Mouse (Mus musculus): ENCODE results near the gene Cd27. TPM values are rescaled to one million over a fixed set of nuclear protein-coding genes. Genes with fewer than 3 reads are reported as not detected.
A peak's percentile ranks its signal among the peaks of the same experiment; 100 is the strongest.

Cd27 gene
- polyA plus RNA-seq, 1 experiment from 2014 or later = 1.1 TPM

DNA sequence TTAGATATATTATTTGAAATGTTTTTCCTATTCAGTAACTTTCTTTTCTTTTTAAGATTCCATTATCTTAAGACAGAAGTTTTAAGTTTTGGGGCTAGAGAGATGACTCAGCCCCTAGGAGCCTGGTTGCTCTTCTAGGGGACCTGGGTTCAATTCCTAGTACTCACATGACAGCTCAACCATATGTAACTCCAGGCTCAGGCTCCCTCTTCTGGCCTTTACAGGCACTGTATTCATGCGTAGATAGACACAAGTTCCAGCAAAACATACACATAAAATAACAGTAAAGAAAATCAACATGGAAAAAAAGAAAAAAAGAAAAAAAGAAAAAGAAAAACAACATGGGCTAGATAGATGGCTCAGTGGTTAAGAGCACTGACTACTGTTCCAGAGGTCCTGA, 26.4 kb downstream of the Cd27 start:
- Histone ChIP-seq H3K36me3 (ENCODE audit: control insufficient read depth, insufficient read depth, low read length) (no peaks in the 10 kb centered on the region), H3K9ac (ENCODE audit: low read depth, low read length) (no peak overlapping the region), H3K27ac (ENCODE audit: low read depth, low read length) (no peak overlapping the region), H3K4me3 (ENCODE audit: low read length) (no peak overlapping the region), H3K27me3 (replicated peaks; ENCODE audit: control insufficient read depth, insufficient read depth, low read length) (peaks cover 5% of the 10 kb centered on the region), H3K4me2 (ENCODE audit: low read length) (no peak overlapping the region), H3K4me1 (ENCODE audit: control insufficient read depth, insufficient read depth, low read depth, low read length) (no peaks in the 10 kb centered on the region), H3K9me3 (ENCODE audit: control insufficient read depth, low read length) (no peaks in the 10 kb centered on the region)
- ATAC-seq = no peak
- WGBS = 82% methylated on average over 1 of the region's 1 CpGs

DNA sequence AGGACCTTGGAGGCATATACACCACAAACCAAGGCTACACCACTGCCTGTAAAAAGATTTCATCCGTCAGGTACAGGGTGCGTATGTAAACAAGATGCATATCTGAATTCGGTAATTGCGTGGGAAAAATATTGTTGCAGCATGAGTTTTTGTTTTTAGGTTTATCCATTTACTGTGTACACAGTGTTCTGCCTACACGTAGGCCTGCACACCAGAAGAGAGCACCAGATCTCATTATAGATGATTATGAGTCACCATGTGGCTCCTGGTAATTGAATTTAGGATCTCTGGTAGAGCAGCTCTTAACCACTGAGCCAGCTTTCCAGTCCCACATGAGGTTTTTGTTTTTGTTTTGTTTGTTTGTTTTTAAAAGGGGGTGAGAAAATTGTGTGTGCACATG, 39.6 kb downstream of the Cd27 start:
- Histone ChIP-seq H3K9ac (ENCODE audit: low read depth, low read length) (no peak overlapping the region), H3K4me2 (ENCODE audit: low read length) (no peak overlapping the region), H3K27me3 (replicated peaks; ENCODE audit: control insufficient read depth, insufficient read depth, low read length) (no peaks in the 10 kb centered on the region), H3K4me3 (ENCODE audit: low read length) (no peak overlapping the region), H3K4me1 (ENCODE audit: control insufficient read depth, insufficient read depth, low read depth, low read length) (peaks cover 8% of the 10 kb centered on the region), H3K27ac (ENCODE audit: low read depth, low read length) (no peak overlapping the region), H3K9me3 (ENCODE audit: control insufficient read depth, low read length) (no peaks in the 10 kb centered on the region), H3K36me3 (ENCODE audit: control insufficient read depth, insufficient read depth, low read length) (peaks cover 9% of the 10 kb centered on the region; the same call in 1 of the 2 replicates)
- ATAC-seq = no peak
- 82% methylated on average over 5 of the region's 5 CpGs for WGBS

DNA sequence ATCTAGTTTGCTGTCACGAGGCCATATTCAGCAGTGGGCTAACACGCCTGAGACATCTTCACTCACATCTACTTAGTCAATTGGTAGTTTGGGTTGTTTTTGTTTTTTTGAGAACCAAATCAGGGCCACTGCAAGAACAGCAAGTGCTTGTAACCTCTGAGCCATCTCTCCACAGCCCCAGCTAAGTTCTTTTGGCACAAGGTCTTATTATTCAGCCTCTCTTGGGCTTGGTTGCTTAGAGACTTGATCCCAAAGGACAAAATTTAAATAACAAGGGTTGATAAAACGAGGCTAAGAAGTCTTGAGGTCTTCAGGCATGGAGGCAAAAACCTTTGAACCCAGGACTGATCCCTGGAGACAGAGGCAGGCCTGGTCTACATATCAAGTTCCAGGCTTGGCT, 40.5 kb downstream of the Cd27 start:
- Histone ChIP-seq H3K4me2 (ENCODE audit: low read length) (no peak overlapping the region), H3K27ac (ENCODE audit: low read depth, low read length) (no peak overlapping the region), H3K4me3 (ENCODE audit: low read length) (no peak overlapping the region), H3K9ac (ENCODE audit: low read depth, low read length) (no peak overlapping the region), H3K4me1 (ENCODE audit: control insufficient read depth, insufficient read depth, low read depth, low read length) (peaks cover 8% of the 10 kb centered on the region), H3K9me3 (ENCODE audit: control insufficient read depth, low read length) (no peaks in the 10 kb centered on the region), H3K36me3 (ENCODE audit: control insufficient read depth, insufficient read depth, low read length) (peaks cover 9% of the 10 kb centered on the region; the same call in 1 of the 2 replicates), H3K27me3 (replicated peaks; ENCODE audit: control insufficient read depth, insufficient read depth, low read length) (no peaks in the 10 kb centered on the region)
- 32% methylated on average over 3 of the region's 3 CpGs for WGBS
- ATAC-seq = no peak

DNA sequence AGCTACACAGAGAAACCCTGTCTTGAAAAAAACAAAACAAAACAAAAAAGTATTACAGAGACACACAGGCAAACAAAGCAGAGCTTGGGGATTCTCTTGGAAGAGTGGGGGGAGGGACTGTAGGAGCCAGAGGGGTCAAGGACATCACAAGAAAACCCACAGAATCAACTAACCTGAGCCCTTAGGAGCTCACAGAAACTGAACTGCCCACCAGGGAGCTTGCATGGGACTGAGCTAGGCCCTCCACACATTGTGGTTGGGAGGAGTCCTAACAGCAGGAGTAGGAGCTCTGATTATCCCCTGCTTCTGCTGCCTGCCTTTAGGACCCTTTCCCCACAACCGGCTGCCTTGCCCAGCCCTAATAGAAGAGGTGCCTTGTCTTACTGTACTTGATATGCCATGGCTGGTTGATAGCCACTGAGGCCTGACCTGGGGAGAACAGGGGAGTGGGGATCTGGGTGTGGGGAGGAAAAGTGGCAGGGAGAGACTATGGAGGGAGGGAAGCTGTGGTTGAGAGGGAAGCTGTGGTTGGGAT, 41.2 kb downstream of the Cd27 start:
- no peak overlapping the region for H3K27ac ChIP-seq (ENCODE audit: low read depth, low read length)
- WGBS = 35% methylated on average over 1 of the region's 1 CpGs
- H3K27me3 ChIP-seq (replicated peaks; ENCODE audit: control insufficient read depth, insufficient read depth, low read length) = no peaks in the 10 kb centered on the region
- H3K36me3 ChIP-seq (ENCODE audit: control insufficient read depth, insufficient read depth, low read length) = peaks cover 9% of the 10 kb centered on the region; the same call in 1 of the 2 replicates
- peaks cover 8% of the 10 kb centered on the region for H3K4me1 ChIP-seq (ENCODE audit: control insufficient read depth, insufficient read depth, low read depth, low read length)
- no peak overlapping the region for H3K4me2 ChIP-seq (ENCODE audit: low read length)
- no peaks in the 10 kb centered on the region for H3K9me3 ChIP-seq (ENCODE audit: control insufficient read depth, low read length)
- no peak overlapping the region for H3K4me3 ChIP-seq (ENCODE audit: low read length)
- no peak for ATAC-seq
- no peak overlapping the region for H3K9ac ChIP-seq (ENCODE audit: low read depth, low read length)

DNA sequence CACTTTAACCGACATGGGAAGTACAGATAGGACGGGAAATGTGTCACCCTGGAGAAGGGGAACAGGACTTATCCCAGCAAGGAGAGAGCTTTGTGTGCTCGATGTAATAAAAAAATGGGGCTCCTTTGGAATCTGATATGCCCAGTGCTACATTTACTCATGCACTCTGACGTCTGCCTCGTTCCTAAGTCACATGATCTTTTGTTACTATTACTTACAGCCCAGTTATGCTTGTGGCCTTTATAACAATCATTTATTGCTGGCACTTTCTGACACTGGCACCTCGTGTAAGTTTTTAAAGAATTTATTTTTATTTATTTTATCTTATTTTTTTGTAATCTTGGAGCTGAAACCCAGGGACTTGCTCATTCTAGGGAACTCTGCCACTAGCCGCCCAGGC, 43.4 kb downstream of the Cd27 start:
- Histone ChIP-seq H3K36me3 (ENCODE audit: control insufficient read depth, insufficient read depth, low read length) (peaks cover 9% of the 10 kb centered on the region; the same call in 1 of the 2 replicates), H3K4me3 (ENCODE audit: low read length) (no peak overlapping the region), H3K4me1 (ENCODE audit: control insufficient read depth, insufficient read depth, low read depth, low read length) (peaks cover 8% of the 10 kb centered on the region), H3K9ac (ENCODE audit: low read depth, low read length) (no peak overlapping the region), H3K4me2 (ENCODE audit: low read length) (no peak overlapping the region; the same call in 1 of the 2 replicates), H3K27me3 (replicated peaks; ENCODE audit: control insufficient read depth, insufficient read depth, low read length) (no peaks in the 10 kb centered on the region), H3K27ac (ENCODE audit: low read depth, low read length) (no peak overlapping the region), H3K9me3 (ENCODE audit: control insufficient read depth, low read length) (no peaks in the 10 kb centered on the region)
- no peak for ATAC-seq
- WGBS = 80% methylated on average over 7 of the region's 7 CpGs

DNA sequence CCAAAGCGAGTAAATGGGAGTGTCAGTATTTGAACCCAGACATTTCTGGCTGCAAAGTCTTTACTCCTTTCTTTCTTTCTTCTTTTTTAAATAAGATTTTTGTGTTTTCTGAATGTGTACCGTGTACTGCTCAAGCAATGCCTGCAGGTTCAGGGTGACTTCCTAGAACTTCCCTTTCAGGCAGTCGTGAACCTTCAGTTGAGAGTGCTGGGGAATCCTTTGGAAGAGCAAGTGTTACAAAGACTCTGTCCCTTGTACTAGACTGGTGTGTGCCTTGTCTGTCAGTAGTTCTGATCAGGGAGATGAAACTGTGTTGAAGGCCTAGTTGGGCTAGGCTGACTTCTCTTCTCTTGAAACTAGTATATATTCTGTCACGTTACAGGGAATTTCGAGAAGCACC, 44.0 kb downstream of the Cd27 start:
- Histone ChIP-seq H3K27ac (ENCODE audit: low read depth, low read length) (no peak overlapping the region; the same call in 1 of the 2 replicates), H3K4me1 (ENCODE audit: control insufficient read depth, insufficient read depth, low read depth, low read length) (peaks cover 8% of the 10 kb centered on the region), H3K36me3 (ENCODE audit: control insufficient read depth, insufficient read depth, low read length) (peaks cover 9% of the 10 kb centered on the region; the same call in 1 of the 2 replicates), H3K9ac (ENCODE audit: low read depth, low read length) (peak overlapping the region; percentile 67), H3K27me3 (replicated peaks; ENCODE audit: control insufficient read depth, insufficient read depth, low read length) (no peaks in the 10 kb centered on the region), H3K9me3 (ENCODE audit: control insufficient read depth, low read length) (no peaks in the 10 kb centered on the region), H3K4me2 (ENCODE audit: low read length) (peak overlapping the region; percentile 88), H3K4me3 (ENCODE audit: low read length) (peak overlapping the region; percentile 73)
- ATAC-seq = no peak
- WGBS = 43% methylated on average over 5 of the region's 5 CpGs

DNA sequence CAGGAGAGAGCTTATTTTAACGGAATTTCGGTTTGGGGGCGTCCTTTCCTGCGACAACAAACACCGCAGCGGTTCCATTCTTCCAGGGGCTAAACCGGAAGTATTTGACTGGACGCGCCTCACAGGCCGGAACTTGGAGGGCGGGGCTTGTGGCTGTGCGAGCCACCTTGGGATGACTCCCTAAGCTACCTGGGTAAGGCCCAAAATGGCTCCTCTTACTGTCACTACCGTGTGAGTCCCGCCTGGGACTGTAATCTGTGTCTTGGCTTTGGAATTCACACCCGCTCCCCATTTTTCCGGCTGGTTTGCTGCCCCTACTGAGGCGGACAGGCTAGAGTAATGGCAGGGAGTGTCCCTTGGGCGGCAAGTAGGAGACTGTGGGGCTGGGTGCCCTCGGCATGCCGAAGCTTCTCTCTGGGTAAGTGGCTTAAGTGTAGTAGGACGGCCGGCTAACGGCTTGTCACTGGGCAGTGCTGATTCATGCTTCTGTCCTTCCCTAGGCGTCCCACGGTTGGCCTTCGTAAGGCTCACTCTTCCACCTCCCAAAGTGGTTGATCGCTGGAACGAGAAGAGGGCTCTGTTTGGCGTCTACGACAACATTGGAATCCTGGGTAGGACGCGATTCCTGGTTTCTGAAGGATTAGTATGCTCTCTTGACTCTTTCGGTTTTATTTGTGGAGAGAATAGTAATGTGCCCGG, 44.6 kb downstream of the Cd27 start:
- Histone ChIP-seq H3K9ac (ENCODE audit: low read depth, low read length) (peak overlapping the region; percentile 67), H3K9me3 (ENCODE audit: control insufficient read depth, low read length) (no peaks in the 10 kb centered on the region), H3K4me3 (ENCODE audit: low read length) (peak overlapping the region; percentile 73), H3K4me2 (ENCODE audit: low read length) (peak overlapping the region; percentile 88), H3K4me1 (ENCODE audit: control insufficient read depth, insufficient read depth, low read depth, low read length) (peaks cover 8% of the 10 kb centered on the region), H3K27me3 (replicated peaks; ENCODE audit: control insufficient read depth, insufficient read depth, low read length) (no peaks in the 10 kb centered on the region), H3K27ac (ENCODE audit: low read depth, low read length) (peak overlapping the region; percentile 99), H3K36me3 (ENCODE audit: control insufficient read depth, insufficient read depth, low read length) (peaks cover 14% of the 10 kb centered on the region)
- under 1% methylated on average over 34 of the region's 34 CpGs for WGBS
- peak; percentile 94 for ATAC-seq

DNA sequence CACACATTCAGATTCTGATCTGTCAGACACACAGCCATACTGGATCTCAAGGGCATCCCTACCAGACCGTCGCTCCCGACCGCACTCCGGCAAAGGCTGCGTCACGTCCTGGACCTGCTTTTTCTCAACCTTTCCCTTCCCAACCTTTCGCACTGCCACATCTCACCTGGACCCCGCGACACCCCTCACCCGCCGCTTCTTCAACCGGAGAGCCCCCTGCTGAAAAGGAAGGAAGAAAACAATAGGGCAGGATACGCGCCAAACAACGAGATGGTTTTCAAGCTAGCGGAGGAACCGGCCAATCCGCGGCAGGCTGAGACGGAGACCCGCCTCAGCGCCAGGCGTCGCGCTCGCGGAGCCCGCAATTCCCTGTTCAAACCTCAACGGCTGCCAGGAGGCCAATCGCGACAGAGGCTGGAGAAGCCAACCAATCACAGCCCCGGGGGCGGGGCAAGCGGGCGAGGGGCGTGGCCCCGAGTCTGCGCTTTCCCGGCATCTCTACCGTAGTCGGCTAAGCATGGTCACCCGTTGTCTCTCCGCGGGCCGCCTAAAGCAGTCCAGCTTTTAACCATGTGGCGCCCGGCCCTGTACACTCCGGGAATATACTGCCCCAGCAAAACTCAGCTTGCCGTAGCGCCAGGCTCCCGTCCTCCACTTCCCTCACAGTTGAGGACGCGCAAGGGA, 45.3 kb downstream of the Cd27 start, which contains the start of the genes Ncapd2 and Mrpl51:
TSS of gene Ncapd2 (minus strand) at position 370 of the 684 bp plus-strand sequence.
TSS of gene Mrpl51 (plus strand) at position 470 of the 684 bp plus-strand sequence.
- Histone ChIP-seq H3K4me2 (ENCODE audit: low read length) (peak within 1 kb of the TSS; percentile 88), H3K36me3 (ENCODE audit: control insufficient read depth, insufficient read depth, low read length) (peaks cover 16% of the 10 kb centered on the region), H3K27me3 (replicated peaks; ENCODE audit: control insufficient read depth, insufficient read depth, low read length) (no peaks in the 10 kb centered on the region), H3K4me3 (ENCODE audit: low read length) (peak within 1 kb of the TSS; percentile 73), H3K27ac (ENCODE audit: low read depth, low read length) (peak within 1 kb of the TSS; percentile 99), H3K9ac (ENCODE audit: low read depth, low read length) (peak within 1 kb of the TSS; percentile 74), H3K4me1 (ENCODE audit: control insufficient read depth, insufficient read depth, low read depth, low read length) (peaks cover 8% of the 10 kb centered on the region), H3K9me3 (ENCODE audit: control insufficient read depth, low read length) (no peaks in the 10 kb centered on the region)
- WGBS = under 1% methylated on average over 54 of the region's 54 CpGs
- ATAC-seq = peak; percentile 98

DNA sequence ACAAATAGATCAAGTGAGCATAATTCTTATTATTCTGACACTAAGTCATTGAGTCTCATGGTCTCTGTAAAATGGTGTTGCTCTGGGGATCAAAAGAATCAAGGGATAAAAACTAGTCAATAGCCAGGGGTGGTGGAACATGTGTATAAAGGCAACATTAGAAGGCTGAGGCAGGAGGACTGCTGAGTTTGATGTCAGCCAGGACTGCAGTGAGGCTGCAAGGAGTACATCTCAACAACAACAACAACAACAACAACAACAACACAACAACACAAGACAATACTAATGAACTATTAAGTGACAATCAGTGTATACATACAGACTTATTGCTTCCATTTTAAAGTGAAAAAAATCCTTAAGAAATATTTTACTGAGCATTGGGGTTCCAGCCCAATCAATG, 46.0 kb downstream of the Cd27 start:
- H3K27ac ChIP-seq (ENCODE audit: low read depth, low read length) = peak overlapping the region; percentile 99
- peak overlapping the region; percentile 68 for H3K4me2 ChIP-seq (ENCODE audit: low read length)
- no peaks in the 10 kb centered on the region for H3K27me3 ChIP-seq (replicated peaks; ENCODE audit: control insufficient read depth, insufficient read depth, low read length)
- H3K36me3 ChIP-seq (ENCODE audit: control insufficient read depth, insufficient read depth, low read length) = peaks cover 20% of the 10 kb centered on the region
- peak overlapping the region; percentile 73 for H3K4me3 ChIP-seq (ENCODE audit: low read length)
- H3K9me3 ChIP-seq (ENCODE audit: control insufficient read depth, low read length) = no peaks in the 10 kb centered on the region
- peaks cover 8% of the 10 kb centered on the region for H3K4me1 ChIP-seq (ENCODE audit: control insufficient read depth, insufficient read depth, low read depth, low read length)
- peak overlapping the region; percentile 74 for H3K9ac ChIP-seq (ENCODE audit: low read depth, low read length)
- no peak for ATAC-seq

Data from hindbrain, embryonic 16.5 days (tissue).